Mouse (Mus musculus): ENCODE data around the gene Rabepk.
"Not testable (repeated sequence)": the region's sequence is repeated elsewhere in the genome, so short reads cannot be mapped to it uniquely, and the experiment has no call there.

The Rabepk gene

GRCm38 (mm10) chr2:34804815-34805214 lies 5.1 kb upstream of the Rabepk start:
- DNase-seq (ENCODE audit: low read depth, low spot score) = peak; percentile 19

- no peak for DNase-seq (ENCODE audit: low read depth, low spot score)
Measured at GRCm38 (mm10) chr2:34804172-34804571, 4.5 kb upstream of the Rabepk start.

DNA sequence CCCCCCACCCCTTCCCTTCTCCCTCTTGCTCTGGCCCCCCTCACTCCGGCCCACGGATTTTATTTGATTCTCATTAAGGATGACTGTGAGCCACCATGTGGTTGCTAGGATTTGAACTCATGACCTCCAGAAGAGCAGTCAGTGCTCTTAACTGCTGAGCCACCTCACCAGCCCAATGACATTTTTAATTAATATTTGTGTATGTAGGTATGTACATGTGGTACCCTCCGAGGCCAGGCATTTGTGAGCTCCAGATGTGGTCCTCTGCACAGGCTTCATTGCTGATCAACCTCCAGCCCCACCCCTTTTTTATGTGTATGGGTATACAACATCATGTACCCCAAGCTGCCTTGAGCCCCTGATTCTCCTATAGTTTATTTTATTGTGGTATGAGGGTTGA lies 4.0 kb upstream of the Rabepk start:
- no peak for DNase-seq (ENCODE audit: low read depth, low spot score)

GRCm38 (mm10) chr2:34802565-34803245 lies 3.0 kb upstream of the Rabepk start:
- DNase-seq (ENCODE audit: low read depth, low spot score) = peak; percentile 48

DNA sequence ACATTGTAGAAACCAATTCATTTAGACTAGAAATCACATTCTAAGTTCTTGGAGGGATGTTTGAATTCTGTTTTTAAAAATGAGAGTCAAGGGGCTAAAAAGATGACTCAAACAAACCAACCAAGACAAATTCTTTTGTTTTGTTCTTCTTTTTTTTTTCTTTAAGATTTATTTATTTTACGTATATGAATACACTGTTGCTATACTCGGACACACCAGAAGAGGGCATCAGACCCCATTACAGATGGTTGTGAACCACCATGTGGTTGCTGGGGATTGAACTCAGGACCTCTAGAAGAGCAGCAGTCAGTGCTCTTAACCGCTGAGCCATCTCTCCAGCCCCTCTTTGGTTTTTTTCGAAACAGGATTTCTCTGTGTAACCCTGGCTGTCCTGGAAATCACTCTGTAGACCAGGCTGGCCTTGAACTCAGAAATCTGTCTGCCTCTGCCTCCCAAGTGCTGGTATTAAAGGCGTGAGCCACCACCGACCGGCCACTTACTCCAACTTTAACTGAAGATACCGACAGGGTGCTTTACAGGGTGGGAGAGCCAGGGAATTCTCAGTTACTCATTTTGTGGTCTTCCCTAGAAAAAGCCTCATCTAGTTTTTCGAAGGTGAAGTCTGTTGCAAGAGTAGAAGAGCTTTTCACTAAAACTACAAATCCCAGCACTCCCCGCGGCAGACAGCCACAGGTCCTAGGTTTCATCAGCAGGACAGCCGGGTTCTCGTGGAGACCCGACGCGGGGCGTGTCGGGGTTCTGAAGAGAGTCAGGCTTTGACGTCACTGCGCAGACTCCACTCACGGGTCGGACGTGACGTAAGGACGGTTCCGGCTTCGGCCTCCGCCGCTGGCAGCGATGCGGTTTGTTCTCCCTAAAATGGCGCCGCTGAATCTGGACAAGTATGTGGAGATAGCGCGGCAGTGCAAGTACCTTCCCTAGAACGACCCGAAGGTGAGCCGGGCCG lies 2.1 kb upstream of the Rabepk start:
- DNase-seq (ENCODE audit: low read depth, low spot score) = peak; percentile 100

GRCm38 (mm10) chr2:34800371-34800770 lies 659 bp upstream of the Rabepk start:
- no peak for DNase-seq (ENCODE audit: low read depth, low spot score)

DNA sequence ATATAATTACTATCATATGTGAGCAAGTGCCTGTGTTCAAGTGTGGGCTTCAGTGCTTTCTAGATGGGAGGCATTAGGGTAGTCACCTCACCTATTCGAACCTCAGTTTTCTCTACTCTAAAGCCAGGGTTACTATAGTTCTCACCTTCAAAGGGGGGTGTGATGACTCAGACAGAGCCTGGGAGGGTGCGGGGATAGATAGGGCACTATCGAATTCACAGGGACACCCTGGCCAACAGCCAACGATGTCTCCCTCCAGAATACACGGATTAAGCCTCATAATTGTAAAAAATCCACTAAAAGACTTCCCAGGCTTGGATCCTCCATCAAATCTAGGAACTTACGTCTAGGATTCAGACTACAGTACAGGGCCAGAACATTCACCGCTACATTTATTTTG lies 4.3 kb downstream of the Rabepk start:
- DNase-seq (ENCODE audit: low read depth, low spot score) = no peak

- no peak for DNase-seq (ENCODE audit: low read depth, low spot score)
Measured at GRCm38 (mm10) chr2:34794511-34794910, 5.2 kb downstream of the Rabepk start.

DNA sequence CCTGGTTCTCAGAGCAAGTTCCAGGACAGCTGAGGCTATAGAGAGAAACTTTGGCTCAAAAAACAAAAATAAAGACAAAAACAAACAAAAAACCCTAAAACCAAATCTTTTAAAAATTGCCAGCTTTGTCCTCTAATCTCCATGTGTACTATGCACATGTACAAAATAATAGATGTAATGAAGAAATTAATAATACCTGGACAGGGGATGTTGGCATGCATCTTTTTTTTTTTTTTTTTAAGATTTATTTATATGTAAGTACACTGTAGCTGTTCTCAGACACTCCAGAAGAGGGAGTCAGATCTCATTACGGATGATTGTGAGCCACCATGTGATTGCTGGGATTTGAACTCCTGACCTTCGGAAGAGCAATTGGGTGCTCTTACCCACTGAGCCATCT lies 7.2 kb downstream of the Rabepk start:
- DNase-seq (ENCODE audit: low read depth, low spot score) = not testable (repeated sequence)

DNA sequence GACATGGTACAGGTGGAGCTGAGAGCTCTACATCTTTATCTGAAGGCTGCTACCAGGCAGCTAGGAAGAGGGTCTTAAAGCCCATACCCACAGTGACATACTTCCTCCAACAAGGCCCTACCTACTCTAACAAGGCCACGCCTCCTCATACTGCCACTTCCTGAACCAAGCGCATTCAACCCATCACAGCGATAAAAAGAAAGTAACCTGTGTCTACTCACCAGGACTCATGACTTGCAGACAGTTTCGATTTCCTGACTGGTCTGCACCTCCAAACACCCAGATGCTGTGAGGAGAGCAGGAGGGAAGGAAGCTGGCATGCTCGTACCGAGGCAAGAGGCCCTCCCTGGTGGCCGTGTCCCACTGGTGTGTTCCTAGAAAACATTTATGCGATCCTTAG lies 9.4 kb downstream of the Rabepk start:
- no peak for DNase-seq (ENCODE audit: low read depth, low spot score)

DNA sequence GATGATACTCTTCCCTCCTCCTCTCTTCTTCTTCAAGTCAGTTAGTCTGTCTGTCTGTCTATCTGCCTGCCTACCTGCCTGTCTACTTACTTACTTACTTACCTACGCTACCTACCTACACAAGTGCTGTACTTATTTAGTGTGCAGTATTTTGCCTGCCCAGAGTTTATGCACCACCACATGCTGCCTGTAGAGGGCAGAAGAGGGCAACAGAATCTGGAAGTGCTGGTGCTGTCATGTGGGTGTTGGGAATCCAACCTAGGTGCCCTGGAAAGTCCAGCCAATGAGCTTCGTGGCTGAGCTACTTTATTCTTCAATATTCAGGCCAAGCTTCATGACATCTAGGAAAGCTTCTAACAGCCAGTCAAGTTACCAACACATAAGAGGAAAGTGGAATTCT lies 15.6 kb downstream of the Rabepk start:
- DNase-seq (ENCODE audit: low read depth, low spot score) = peak; percentile 51

DNA sequence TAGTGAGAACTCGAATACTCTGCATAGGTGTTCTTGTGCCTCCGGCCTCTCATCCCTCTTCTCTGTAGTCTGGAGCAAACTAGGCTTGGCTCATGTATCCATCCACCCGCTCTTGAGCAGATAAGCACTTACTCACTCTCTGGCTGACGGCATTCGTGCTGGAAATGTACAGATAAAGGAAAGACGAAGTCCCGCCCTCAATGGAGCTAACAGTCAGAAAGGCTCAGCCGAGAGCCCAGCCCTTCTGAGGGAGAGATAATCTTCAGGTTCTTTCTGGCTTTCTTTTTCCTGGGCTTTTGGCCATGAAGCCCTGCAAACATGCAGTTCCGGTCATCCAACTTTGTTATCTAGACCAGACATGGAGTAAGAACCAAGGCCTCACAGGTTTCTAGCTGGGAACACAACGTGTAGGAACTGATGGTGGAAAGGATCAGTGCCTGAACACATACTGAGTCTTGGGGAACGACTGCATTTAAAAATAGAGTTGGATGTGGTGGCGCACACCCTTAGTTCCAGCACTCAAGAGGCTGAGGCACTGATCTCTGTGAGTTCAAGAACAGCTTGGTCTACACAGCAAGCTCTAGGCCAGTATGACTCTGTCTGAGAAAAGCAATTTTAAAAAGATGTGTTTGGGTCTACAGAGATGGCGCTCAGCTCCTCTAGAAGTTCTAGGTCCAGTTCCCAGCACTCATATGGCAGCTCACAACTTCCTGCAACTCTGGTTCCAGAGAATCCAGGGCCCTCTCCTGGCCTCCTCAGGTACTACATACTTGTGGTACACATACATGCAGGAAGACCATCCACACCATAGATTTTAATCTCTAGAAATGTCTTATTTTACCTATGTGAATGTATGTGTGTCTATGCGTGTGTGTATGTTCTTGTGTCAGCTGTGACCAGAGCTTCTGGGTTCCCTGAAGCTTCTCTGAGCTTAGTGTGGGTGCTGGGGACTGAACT lies 16.4 kb downstream of the Rabepk start:
- peak; percentile 10 for DNase-seq (ENCODE audit: low read depth, low spot score)

GRCm38 (mm10) chr2:34777237-34777868 lies 22.4 kb downstream of the Rabepk start:
- no peak for DNase-seq (ENCODE audit: low read depth, low spot score)

DNA sequence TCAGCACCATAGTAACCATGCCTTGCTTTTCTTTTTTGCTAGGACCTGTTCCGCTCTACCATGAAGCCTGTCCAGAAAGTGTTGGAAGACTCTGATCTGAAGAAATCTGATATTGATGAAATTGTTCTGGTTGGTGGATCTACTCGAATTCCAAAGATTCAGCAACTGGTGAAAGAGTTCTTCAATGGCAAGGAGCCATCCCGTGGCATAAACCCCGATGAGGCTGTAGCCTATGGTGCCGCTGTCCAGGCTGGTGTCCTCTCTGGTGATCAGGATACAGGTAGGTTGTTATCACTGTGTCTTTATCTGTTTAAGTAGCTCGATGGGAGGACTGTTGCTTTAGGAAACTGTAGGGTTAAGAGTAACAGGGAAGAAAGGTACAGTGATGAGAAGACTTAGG lies 25.2 kb downstream of the Rabepk start:
- no peak for DNase-seq (ENCODE audit: low read depth, low spot score)

- DNase-seq (ENCODE audit: low read depth, low spot score) = no peak
Measured at GRCm38 (mm10) chr2:34773673-34774072, 26.0 kb downstream of the Rabepk start.

- peak; percentile 50 for DNase-seq (ENCODE audit: low read depth, low spot score)
Measured at GRCm38 (mm10) chr2:34772252-34773235, 27.2 kb downstream of the Rabepk start.

GRCm38 (mm10) chr2:34771368-34772226 lies 28.1 kb downstream of the Rabepk start, which contains the start of gene Hspa5:
Gene Hspa5, plus strand, starts transcription at chr2:34771970.
- DNase-seq (ENCODE audit: low read depth, low spot score) = peak; percentile 100

GRCm38 (mm10) chr2:34770951-34771350 lies 28.8 kb downstream of the Rabepk start:
- no peak for DNase-seq (ENCODE audit: low read depth, low spot score)

DNA sequence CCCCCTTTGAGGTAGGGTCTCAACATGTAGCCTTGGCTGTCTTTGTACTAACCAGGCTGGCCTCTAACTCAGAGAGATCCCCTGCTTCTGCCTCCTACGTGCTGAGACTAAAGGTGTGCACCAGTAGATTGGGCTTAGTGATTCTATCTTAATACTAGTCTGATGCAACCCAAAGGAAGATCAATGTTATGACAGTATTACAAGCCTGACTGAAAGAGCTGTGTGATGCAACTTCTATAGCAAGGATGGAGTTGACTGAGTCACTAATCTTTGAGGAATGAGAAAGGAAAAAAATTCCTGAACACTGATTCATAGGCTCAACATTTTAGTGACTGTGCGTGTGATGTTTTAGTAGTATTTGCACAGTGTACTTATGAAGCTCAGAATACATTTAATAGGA lies 29.7 kb downstream of the Rabepk start:
- no peak for DNase-seq (ENCODE audit: low read depth, low spot score)
